Mouse (Mus musculus): ENCODE data around the gene Cybc1. TPM values are rescaled to one million over a fixed set of nuclear protein-coding genes. Genes with fewer than 3 reads are reported as not detected.

Cybc1 gene
- polyA plus RNA-seq, 1 experiment from 2014 or later: 38.4 TPM

DNA sequence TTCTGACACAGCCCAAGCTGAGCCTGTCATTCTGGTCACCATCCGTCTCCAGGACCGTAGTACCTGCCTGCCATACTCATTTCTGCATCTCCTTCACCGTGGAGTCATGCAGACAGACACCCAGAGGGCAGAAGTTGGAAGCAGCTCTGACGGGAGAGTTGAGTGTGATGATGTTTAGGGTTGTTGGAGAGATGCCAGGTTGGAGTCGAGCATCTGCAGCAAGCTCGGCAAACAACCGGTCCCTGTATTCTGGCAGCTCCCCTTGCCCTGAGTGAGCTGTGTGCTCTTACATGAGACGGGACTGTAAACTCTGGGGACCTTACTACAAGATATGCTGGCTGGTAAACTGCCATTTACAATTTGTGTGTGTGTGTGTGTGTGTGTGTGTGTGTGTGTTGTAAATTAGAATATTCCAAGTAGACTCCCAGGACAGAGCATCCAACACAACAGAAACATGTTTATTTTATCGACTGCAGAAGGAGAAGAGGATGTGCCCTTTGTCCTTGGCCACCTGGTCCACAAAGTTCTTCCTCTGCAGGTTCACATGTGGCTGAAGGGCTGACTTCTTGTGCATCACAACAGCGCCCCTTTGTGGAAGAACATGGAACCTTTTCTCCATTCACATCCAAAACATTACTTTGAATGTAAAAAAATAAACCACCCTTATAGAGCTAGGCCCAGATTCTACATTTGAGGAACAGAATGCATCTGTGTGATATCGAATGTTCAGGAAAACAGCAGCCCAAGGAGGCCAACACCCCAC, 27.5 kb downstream of the Cybc1 start:
- Histone ChIP-seq H3K9me3 (no peaks in the 10 kb centered on the region), H3K27me3 (replicated peaks) (no peaks in the 10 kb centered on the region), H3K4me3 (no peak overlapping the region), H3K36me3 (replicated peaks) (no peaks in the 10 kb centered on the region), H3K4me1 (peaks cover 12% of the 10 kb centered on the region), H3K27ac (no peak overlapping the region), H3K9ac (no peak overlapping the region), H3K4me2 (no peak overlapping the region)
- 63% methylated on average over 11 of the region's 11 CpGs for WGBS
- ATAC-seq (replicated peaks): no peak

GRCm38 (mm10) chr11:121200781-121201180, 28.3 kb downstream of the Cybc1 start:
- Histone ChIP-seq H3K27ac (no peak overlapping the region), H3K4me2 (no peak overlapping the region), H3K9me3 (no peaks in the 10 kb centered on the region), H3K4me3 (no peak overlapping the region), H3K27me3 (replicated peaks) (no peaks in the 10 kb centered on the region), H3K9ac (no peak overlapping the region), H3K36me3 (replicated peaks) (peaks cover 4% of the 10 kb centered on the region; the same call in 1 of the 2 replicates), H3K4me1 (peaks cover 12% of the 10 kb centered on the region)
- 89% methylated on average over 6 of the region's 6 CpGs for WGBS
- no peak for ATAC-seq (replicated peaks)

DNA sequence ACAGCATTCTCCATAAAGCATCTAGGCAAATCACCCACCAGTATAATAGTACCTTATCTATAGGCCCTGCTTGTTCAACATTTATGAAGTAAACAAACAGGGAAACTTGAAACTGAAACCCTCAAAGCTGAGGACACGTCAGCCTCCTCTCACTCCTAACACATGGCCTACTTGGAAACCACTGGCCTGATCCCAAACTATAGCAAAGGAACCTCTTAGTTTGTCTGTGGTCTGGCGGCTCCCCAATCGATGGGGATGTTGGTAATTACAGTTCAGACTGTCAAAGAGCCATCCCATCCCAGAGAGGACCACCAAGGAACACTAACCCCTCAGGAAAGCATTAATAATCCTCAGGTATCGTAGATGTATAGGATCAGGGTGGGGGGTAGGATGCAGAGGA, 29.3 kb downstream of the Cybc1 start:
- no peak overlapping the region for H3K27ac ChIP-seq
- peaks cover 6% of the 10 kb centered on the region; the same call in 1 of the 2 replicates for H3K36me3 ChIP-seq (replicated peaks)
- no peak for ATAC-seq (replicated peaks)
- no peak overlapping the region for H3K4me3 ChIP-seq
- H3K9me3 ChIP-seq: no peaks in the 10 kb centered on the region
- H3K4me2 ChIP-seq: no peak overlapping the region
- H3K4me1 ChIP-seq: peaks cover 8% of the 10 kb centered on the region
- no peak overlapping the region for H3K9ac ChIP-seq
- H3K27me3 ChIP-seq (replicated peaks): no peaks in the 10 kb centered on the region
- 76% methylated on average over 4 of the region's 4 CpGs for WGBS

GRCm38 (mm10) chr11:121198622-121199021, 30.5 kb downstream of the Cybc1 start:
- H3K4me2 ChIP-seq: no peak overlapping the region
- no peak overlapping the region for H3K4me3 ChIP-seq
- peaks cover 5% of the 10 kb centered on the region for H3K4me1 ChIP-seq
- no peaks in the 10 kb centered on the region for H3K9me3 ChIP-seq
- no peaks in the 10 kb centered on the region for H3K27me3 ChIP-seq (replicated peaks)
- WGBS: 69% methylated on average over 2 of the region's 2 CpGs
- H3K36me3 ChIP-seq (replicated peaks): peaks cover 8% of the 10 kb centered on the region; the same call in 1 of the 2 replicates
- H3K9ac ChIP-seq: no peak overlapping the region
- H3K27ac ChIP-seq: no peak overlapping the region
- ATAC-seq (replicated peaks): no peak

DNA sequence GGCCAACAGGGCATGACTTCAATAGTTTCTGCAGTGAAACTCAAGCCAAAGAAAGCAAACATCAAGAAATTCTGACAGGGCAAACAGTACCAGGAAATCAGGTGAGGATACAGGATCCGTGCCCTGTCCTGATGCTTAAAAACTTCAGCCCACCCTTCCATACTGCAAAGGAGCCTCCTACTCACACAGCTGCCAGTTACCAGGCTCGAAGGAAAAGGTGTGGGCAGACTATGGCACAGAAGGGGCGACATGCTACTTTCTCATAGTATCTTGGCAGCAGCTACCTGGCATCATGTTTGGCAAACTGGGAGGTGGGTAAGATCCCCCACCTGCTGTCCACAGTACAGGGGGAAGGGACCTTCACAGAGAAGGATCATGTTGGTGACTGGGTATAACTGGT, 35.7 kb downstream of the Cybc1 start:
- Histone ChIP-seq H3K27me3 (replicated peaks) (no peaks in the 10 kb centered on the region), H3K4me3 (no peak overlapping the region), H3K4me2 (no peak overlapping the region), H3K36me3 (replicated peaks) (peaks cover 8% of the 10 kb centered on the region; the same call in 1 of the 2 replicates), H3K27ac (no peak overlapping the region), H3K4me1 (no peaks in the 10 kb centered on the region), H3K9me3 (no peaks in the 10 kb centered on the region), H3K9ac (no peak overlapping the region)
- WGBS: 80% methylated on average over 3 of the region's 3 CpGs
- ATAC-seq (replicated peaks): no peak

DNA sequence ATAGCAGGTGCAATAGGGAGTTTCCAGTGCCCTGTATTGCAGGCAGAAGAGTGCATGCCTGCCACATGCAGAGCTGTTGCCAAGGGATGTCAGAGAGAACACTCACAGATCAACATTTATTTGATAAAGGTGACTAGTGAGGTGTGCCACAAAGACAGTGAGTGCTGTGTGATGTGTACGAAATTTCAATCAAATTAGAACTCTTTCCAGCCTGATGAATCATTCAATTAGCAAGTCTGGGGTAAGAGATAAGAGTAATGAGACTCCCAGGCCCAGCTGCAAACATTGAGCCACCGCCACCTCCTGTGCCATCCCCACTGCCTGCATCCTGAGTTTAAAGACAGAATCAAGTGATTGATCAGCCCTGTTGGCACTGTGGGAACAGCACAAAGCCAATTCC, 36.4 kb downstream of the Cybc1 start:
- no peak overlapping the region for H3K27ac ChIP-seq
- peaks cover 8% of the 10 kb centered on the region; the same call in 1 of the 2 replicates for H3K36me3 ChIP-seq (replicated peaks)
- H3K9me3 ChIP-seq: no peaks in the 10 kb centered on the region
- no peaks in the 10 kb centered on the region for H3K4me1 ChIP-seq
- H3K27me3 ChIP-seq (replicated peaks): no peaks in the 10 kb centered on the region
- no peak overlapping the region for H3K4me2 ChIP-seq
- 82% methylated on average over 2 of the region's 2 CpGs for WGBS
- ATAC-seq (replicated peaks): no peak
- H3K4me3 ChIP-seq: no peak overlapping the region
- no peak overlapping the region for H3K9ac ChIP-seq

- ATAC-seq (replicated peaks): no peak
- Histone ChIP-seq H3K27ac (no peak overlapping the region), H3K36me3 (replicated peaks) (0 out of 2 replicates have a peak, but pooled peaks cover under 1% of the 10 kb centered on the region), H3K9ac (no peak overlapping the region), H3K27me3 (replicated peaks) (no peaks in the 10 kb centered on the region), H3K4me2 (no peak overlapping the region), H3K4me1 (no peaks in the 10 kb centered on the region), H3K9me3 (no peaks in the 10 kb centered on the region), H3K4me3 (no peak overlapping the region)
- WGBS: 88% methylated on average over 3 of the region's 3 CpGs
Measured at GRCm38 (mm10) chr11:121189681-121190080, 39.4 kb downstream of the Cybc1 start.

DNA sequence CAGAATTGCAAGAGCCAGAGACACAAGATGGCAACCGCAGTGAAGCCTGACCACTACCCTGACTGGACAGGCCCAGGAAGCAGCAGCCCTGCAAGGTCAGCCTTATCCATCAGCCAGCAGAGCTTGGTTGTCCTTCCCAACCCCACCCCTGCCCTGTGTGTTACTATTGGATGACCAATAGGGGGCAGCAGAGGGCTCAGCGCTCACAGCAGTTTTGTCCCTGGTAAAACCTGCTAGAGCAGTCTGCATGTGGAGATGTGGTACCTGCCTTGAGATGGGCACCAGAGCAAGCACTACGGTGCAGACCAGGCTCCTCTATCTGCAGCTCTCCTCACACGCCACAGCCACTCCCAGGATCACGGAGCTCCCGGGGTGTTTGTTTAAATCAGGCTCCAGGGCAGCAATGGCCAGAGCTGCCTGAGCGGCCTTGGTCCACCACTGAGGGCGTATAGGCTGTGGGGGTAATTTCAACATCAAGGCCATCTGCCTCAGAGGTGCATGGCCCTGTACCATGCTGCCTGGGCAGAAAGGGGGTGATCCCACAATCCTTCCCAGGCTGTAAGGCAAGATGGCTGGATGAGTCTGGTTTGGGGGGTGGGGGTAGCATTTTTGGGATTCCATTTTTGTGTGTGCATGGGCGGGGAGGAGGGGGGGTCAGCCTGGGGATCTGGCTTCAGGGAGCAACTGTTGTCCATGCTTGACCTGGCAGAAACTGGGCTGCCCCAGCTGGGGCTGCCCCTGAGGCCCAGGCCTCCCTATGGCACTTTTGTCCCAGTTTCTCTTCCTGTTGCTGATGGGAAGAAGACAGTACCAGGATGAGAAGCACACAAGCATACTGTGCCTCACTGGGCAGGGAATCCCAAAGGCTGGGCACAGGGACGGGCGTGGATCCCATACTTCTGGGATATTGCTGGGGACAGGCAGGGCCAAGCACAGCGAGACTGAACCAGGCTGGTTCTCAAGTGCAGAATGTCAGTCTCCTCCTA, 52.5 kb downstream of the Cybc1 start:
- no peak overlapping the region for H3K27ac ChIP-seq

DNA sequence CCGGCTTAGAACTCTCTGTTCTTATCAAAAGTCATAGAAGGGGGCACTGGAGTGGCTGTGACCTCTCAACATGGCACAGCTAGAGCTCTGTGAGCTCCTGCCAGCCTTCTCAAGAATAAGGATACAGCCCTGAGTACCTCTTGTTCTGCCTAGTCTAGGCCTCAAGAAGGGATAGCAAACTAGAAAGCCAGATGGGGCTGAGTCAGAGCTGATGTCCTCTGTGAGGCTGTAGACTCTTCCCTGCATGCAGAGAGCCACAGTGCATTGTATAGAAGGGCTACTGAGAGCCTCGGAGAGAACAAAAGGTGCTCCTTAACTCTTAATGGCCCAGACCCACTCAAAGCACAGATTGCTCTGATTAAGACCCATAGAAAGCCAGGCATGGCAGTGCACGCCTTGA, 54.9 kb downstream of the Cybc1 start:
- Histone ChIP-seq H3K27ac (no peak overlapping the region), H3K36me3 (replicated peaks) (no peaks in the 10 kb centered on the region)
- ATAC-seq (replicated peaks): no peak

More for the DNA sequence above, 52.5 kb downstream of the Cybc1 start:
- Histone ChIP-seq H3K36me3 (replicated peaks) (no peaks in the 10 kb centered on the region), H3K9ac (no peak overlapping the region), H3K27me3 (replicated peaks) (no peaks in the 10 kb centered on the region), H3K4me1 (0 out of 2 replicates have a peak, but pooled peaks cover 10% of the 10 kb centered on the region), H3K4me2 (no peak overlapping the region), H3K9me3 (no peaks in the 10 kb centered on the region), H3K4me3 (no peak overlapping the region)
- ATAC-seq (replicated peaks): no peak
- WGBS: 56% methylated on average over 12 of the region's 12 CpGs

GRCm38 (mm10) chr11:121173203-121173602, 55.9 kb downstream of the Cybc1 start:
- no peak for ATAC-seq (replicated peaks)

More for the DNA sequence above, 54.9 kb downstream of the Cybc1 start:
- Histone ChIP-seq H3K9me3 (no peaks in the 10 kb centered on the region), H3K9ac (no peak overlapping the region), H3K4me3 (no peak overlapping the region), H3K27me3 (replicated peaks) (no peaks in the 10 kb centered on the region), H3K4me1 (0 out of 2 replicates have a peak, but pooled peaks cover 10% of the 10 kb centered on the region), H3K4me2 (no peak overlapping the region)
- WGBS: 42% methylated on average over 3 of the region's 3 CpGs

More at GRCm38 (mm10) chr11:121173203-121173602, 55.9 kb downstream of the Cybc1 start:
- Histone ChIP-seq H3K36me3 (replicated peaks) (no peaks in the 10 kb centered on the region), H3K4me1 (0 out of 2 replicates have a peak, but pooled peaks cover 10% of the 10 kb centered on the region), H3K4me3 (no peak overlapping the region), H3K9me3 (no peaks in the 10 kb centered on the region), H3K4me2 (no peak overlapping the region), H3K27ac (no peak overlapping the region), H3K9ac (no peak overlapping the region), H3K27me3 (replicated peaks) (no peaks in the 10 kb centered on the region)
- 64% methylated on average over 5 of the region's 5 CpGs for WGBS
